Mouse (Mus musculus) small intestine, adult 2 months (tissue): Measurements from ENCODE around the gene Magi1. TPM values are rescaled to one million over a fixed set of nuclear protein-coding genes. Genes with fewer than 3 reads are reported as not detected.

Source experiments
- H3K27ac ChIP-seq: fragments of 200-500 bp; 2 replicates; pipeline ENCODE4 v1.5.1; 2012; ENCODE audit warnings: low read depth, low read length, control low read depth, inconsistent platforms; ENCODE audit not compliant: insufficient read depth
- H3K27me3 ChIP-seq: fragments of 200-500 bp; 2 replicates; pipeline ENCODE4 v1.6.1; 2012; ENCODE audit warnings: mild to moderate bottlenecking, moderate library complexity, low read length, inconsistent platforms; ENCODE audit not compliant: control insufficient read depth, insufficient read depth
- H3K36me3 ChIP-seq: fragments of 200-500 bp; 2 replicates; pipeline ENCODE4 v1.6.1; 2012; ENCODE audit warnings: mild to moderate bottlenecking, low read length, control low read depth, inconsistent platforms; ENCODE audit not compliant: control insufficient read depth, insufficient read depth
- H3K4me1 ChIP-seq: fragments of 200-500 bp; 2 replicates; pipeline ENCODE4 v1.6.1; 2012; ENCODE audit warnings: low read length, inconsistent platforms, mixed read lengths; ENCODE audit not compliant: control insufficient read depth, insufficient read depth, insufficient read length
- H3K4me3 ChIP-seq: fragments of 200-500 bp; 2 replicates; pipeline ENCODE4 v1.5.1; 2012; ENCODE audit warnings: low read depth, mild to moderate bottlenecking, control low read depth, inconsistent platforms, low read length, moderate library complexity
- CTCF ChIP-seq: fragments of 200-500 bp; IDR thresholded peaks from 2 replicates; pipeline ENCODE4 v1.5.1; 2012; ENCODE audit warnings: low read depth, mild to moderate bottlenecking, control low read depth, inconsistent platforms, low read length, moderate library complexity, mixed read lengths; ENCODE audit not compliant: insufficient replicate concordance, insufficient read length; ENCODE audit errors: extremely low read depth
- POLR2A ChIP-seq: fragments of 200-500 bp; IDR thresholded peaks from 2 replicates; pipeline ENCODE4 v1.6.1; 2012; ENCODE audit warnings: low read depth, mild to moderate bottlenecking, control low read depth, inconsistent platforms, low read length, moderate library complexity
- WGBS: fragments of 180-500 bp; shearing (Covaris S2); methylation state at CpG from one replicate; pipeline ENCODE4 v1.1.7; 2018; 5-methylcytosine and 5-hydroxymethylcytosine counted together
- polyA plus RNA-seq: library from polyadenylated mRNA; depleted of rRNA; stranded (reverse); fragments of >200 nt; gene quantifications from 2 replicates; pipeline ENCODE4 v1.2.3, GENCODE M21; 2012

The Magi1 gene
- polyA plus RNA-seq, 1 experiment = 7.0 TPM

GRCm38 (mm10) chr6:94122566-94123150 is 161.1 kb downstream of the Magi1 start:
- TF ChIP-seq POLR2A (no peak), CTCF (no peak)
- Histone ChIP-seq H3K27ac (no peak overlapping the region), H3K4me3 (no peak overlapping the region), H3K36me3 (no peaks in the 10 kb centered on the region), H3K4me1 (no peaks in the 10 kb centered on the region; the same call in 1 of the 2 replicates), H3K27me3 (no peaks in the 10 kb centered on the region)
- WGBS = 76% methylated on average over 8 of the region's 8 CpGs

GRCm38 (mm10) chr6:94121488-94121887 is 162.2 kb downstream of the Magi1 start:
- 37% methylated on average over 5 of the region's 5 CpGs for WGBS
- no peak for TF ChIP-seq POLR2A
- Histone ChIP-seq H3K4me1 (peaks cover 6% of the 10 kb centered on the region; the same call in 1 of the 2 replicates), H3K36me3 (no peaks in the 10 kb centered on the region), H3K27me3 (no peaks in the 10 kb centered on the region), H3K4me3 (no peak overlapping the region), H3K27ac (no peak overlapping the region)

- TF ChIP-seq POLR2A (no peak), CTCF (no peak)
- 57% methylated on average over 6 of the region's 6 CpGs for WGBS
- Histone ChIP-seq H3K36me3 (no peaks in the 10 kb centered on the region), H3K4me1 (peaks cover 12% of the 10 kb centered on the region; the same call in 1 of the 2 replicates), H3K4me3 (no peak overlapping the region), H3K27me3 (no peaks in the 10 kb centered on the region), H3K27ac (peak overlapping the region; percentile 85)
Observed at GRCm38 (mm10) chr6:94116434-94117432, 167.0 kb downstream of the Magi1 start.

GRCm38 (mm10) chr6:94111833-94112232 is 171.9 kb downstream of the Magi1 start:
- no peak for TF ChIP-seq POLR2A
- TF ChIP-seq CTCF = no peak
- Histone ChIP-seq H3K4me1 (peaks cover 18% of the 10 kb centered on the region; the same call in 1 of the 2 replicates), H3K27me3 (no peaks in the 10 kb centered on the region), H3K4me3 (no peak overlapping the region), H3K27ac (0 out of 2 replicates have a peak overlapping the region, but pooled peaks have one; percentile 2), H3K36me3 (no peaks in the 10 kb centered on the region)

- TF ChIP-seq POLR2A (no peak), CTCF (no peak)
- Histone ChIP-seq H3K4me3 (no peak overlapping the region), H3K36me3 (no peaks in the 10 kb centered on the region), H3K27ac (no peak overlapping the region), H3K4me1 (peaks cover 22% of the 10 kb centered on the region; the same call in 1 of the 2 replicates), H3K27me3 (no peaks in the 10 kb centered on the region)
- WGBS = 19% methylated on average over 11 of the region's 11 CpGs
Observed at GRCm38 (mm10) chr6:94107401-94108107, 176.2 kb downstream of the Magi1 start.

- Histone ChIP-seq H3K4me3 (no peak overlapping the region), H3K27ac (peak overlapping the region; percentile 21; the same call in 1 of the 2 replicates), H3K4me1 (peaks cover 18% of the 10 kb centered on the region; the same call in 1 of the 2 replicates), H3K27me3 (no peaks in the 10 kb centered on the region), H3K36me3 (no peaks in the 10 kb centered on the region)
- no peak for TF ChIP-seq CTCF
- no peak for TF ChIP-seq POLR2A
- 22% methylated on average over 3 of the region's 3 CpGs for WGBS
Observed at GRCm38 (mm10) chr6:94103581-94103980, 180.1 kb downstream of the Magi1 start.

GRCm38 (mm10) chr6:94101256-94101655 is 182.5 kb downstream of the Magi1 start:
- TF ChIP-seq POLR2A (no peak), CTCF (no peak)
- 51% methylated on average over 5 of the region's 5 CpGs for WGBS
- Histone ChIP-seq H3K36me3 (no peaks in the 10 kb centered on the region), H3K27me3 (no peaks in the 10 kb centered on the region), H3K4me1 (peaks cover 8% of the 10 kb centered on the region), H3K4me3 (no peak overlapping the region), H3K27ac (no peak overlapping the region)
